Mouse (Mus musculus): ENCODE data around the gene 4930524J08Rik. TPM values are rescaled to one million over a fixed set of nuclear protein-coding genes. Genes with fewer than 3 reads are reported as not detected.

Gene 4930524J08Rik
- polyA plus RNA-seq, 1 experiment from 2014 or later: 3.4 TPM

GRCm38 (mm10) chr5:99975061-99975460 lies 3.8 kb upstream of the 4930524J08Rik start:
- WGBS: 54% methylated on average over 4 of the region's 4 CpGs
- no peaks in the 10 kb centered on the region for H3K9me3 ChIP-seq (replicated peaks)
- no peak for ATAC-seq
- no peaks in the 10 kb centered on the region for H3K27me3 ChIP-seq
- H3K27ac ChIP-seq: no peak overlapping the region
- H3K4me2 ChIP-seq: peak overlapping the region; percentile 87
- H3K4me3 ChIP-seq: peak overlapping the region; percentile 19
- peaks cover 48% of the 10 kb centered on the region for H3K4me1 ChIP-seq
- peaks cover 17% of the 10 kb centered on the region for H3K36me3 ChIP-seq (ENCODE audit: poor library complexity, severe bottlenecking)
- H3K9ac ChIP-seq: no peak overlapping the region

DNA sequence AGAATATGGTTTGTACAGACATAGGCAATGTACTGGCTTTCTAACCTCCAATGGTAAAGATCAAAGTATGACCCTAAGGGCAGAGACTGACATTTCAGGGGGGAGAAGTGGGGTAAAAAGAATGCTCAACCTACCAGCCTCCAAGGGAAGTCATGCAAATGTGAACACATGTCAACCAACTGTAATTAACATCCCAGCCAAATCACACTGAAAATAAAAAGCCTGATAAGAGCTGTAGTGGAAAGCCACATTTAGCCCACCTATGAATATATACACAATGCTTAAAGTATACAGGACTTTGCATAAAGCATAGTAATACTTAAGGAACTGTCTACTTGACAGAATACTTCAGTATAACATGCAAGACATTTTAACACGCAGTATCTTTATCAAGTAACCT lies 3.1 kb upstream of the 4930524J08Rik start:
- 73% methylated on average over 1 of the region's 1 CpGs for WGBS

DNA sequence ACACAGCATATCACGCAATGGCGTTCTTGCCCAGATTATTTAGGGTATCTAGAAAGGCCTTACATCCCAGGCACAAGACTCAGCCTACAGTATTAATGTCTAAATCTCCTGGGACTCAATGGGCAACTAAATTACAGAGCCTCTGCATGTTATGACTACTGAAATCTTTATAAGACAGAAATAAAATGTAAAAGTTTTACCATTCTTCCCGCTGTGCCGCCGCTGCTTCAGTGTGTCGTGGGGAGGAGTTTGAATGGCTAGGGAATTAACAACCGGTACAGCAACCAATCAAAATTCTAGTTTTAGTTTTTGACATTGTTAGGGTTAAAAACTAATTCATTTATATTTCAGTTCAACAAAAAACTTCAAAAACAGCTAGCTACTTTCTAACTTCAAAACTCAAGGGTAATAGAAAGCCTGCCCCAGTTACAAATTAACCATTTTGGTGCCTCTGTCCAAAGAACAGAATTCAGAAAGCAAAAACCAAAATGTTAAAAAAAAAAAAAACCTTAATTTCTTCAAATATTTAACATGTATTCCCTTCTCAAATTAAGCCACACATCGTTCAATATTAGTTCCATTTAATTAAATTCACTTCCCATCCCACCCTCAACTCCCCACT lies 2.4 kb upstream of the 4930524J08Rik start:
- Histone ChIP-seq H3K9ac (peak overlapping the region; percentile 99), H3K4me3 (peak overlapping the region; percentile 95), H3K36me3 (ENCODE audit: poor library complexity, severe bottlenecking) (peaks cover 9% of the 10 kb centered on the region; the same call in 1 of the 2 replicates), H3K4me2 (peak overlapping the region; percentile 87), H3K27ac (no peak overlapping the region), H3K27me3 (no peaks in the 10 kb centered on the region), H3K4me1 (peaks cover 48% of the 10 kb centered on the region), H3K9me3 (replicated peaks) (no peaks in the 10 kb centered on the region)
- no peak for ATAC-seq
- 7% methylated on average over 8 of the region's 8 CpGs for WGBS

More for the DNA sequence above, 3.1 kb upstream of the 4930524J08Rik start:
- H3K27me3 ChIP-seq: no peaks in the 10 kb centered on the region
- H3K4me2 ChIP-seq: peak overlapping the region; percentile 87
- H3K36me3 ChIP-seq (ENCODE audit: poor library complexity, severe bottlenecking): peaks cover 11% of the 10 kb centered on the region
- peak overlapping the region; percentile 95 for H3K4me3 ChIP-seq
- no peak for ATAC-seq
- H3K9me3 ChIP-seq (replicated peaks): no peaks in the 10 kb centered on the region
- peaks cover 48% of the 10 kb centered on the region for H3K4me1 ChIP-seq
- no peak overlapping the region for H3K27ac ChIP-seq
- H3K9ac ChIP-seq: no peak overlapping the region

DNA sequence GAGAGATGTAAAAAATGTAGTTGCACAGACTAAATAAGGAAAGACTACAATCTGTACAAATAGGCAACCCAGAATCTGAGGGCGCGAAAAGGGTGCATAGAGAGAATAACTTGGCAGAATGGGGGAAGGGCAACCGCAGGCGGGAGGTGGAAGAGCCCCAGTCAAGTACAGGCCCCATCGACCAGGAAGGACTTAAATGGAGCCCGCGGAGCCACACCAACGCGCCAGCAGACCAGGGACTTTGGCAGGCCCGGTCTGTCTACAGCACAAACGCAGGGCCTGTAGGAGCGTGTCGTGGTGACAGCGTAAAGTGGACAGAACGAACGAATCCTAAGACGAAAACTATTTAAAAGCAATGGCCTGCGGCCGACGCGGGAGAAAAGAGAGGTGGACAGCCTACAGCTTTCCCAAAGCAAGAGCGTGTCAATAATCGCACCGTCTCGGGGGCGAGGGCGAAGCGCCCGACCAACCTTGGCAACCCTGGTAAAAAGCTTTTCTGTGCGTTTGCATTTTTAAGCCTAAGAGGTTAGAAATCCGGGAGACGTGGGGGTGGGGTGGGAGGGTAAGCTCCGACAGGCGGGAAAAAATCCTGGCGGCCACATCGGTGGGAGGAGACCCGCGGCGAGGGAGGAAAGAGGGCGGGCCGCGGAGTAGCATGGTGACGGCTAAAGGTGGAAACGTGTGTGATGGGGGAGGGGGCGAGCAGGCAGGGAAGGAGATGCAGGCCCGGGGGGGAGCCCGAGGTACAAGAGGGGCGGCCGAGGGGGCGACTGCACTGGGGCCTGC lies 1.2 kb upstream of the 4930524J08Rik start:
- peak; percentile 58 for ATAC-seq
- under 1% methylated on average over 46 of the region's 50 CpGs for WGBS
- no peaks in the 10 kb centered on the region for H3K27me3 ChIP-seq

GRCm38 (mm10) chr5:99983452-99984061 lies 4.7 kb downstream of the 4930524J08Rik start:
- Histone ChIP-seq H3K9me3 (replicated peaks) (no peaks in the 10 kb centered on the region), H3K9ac (no peak overlapping the region), H3K4me3 (no peak overlapping the region), H3K4me2 (no peak overlapping the region), H3K27me3 (no peaks in the 10 kb centered on the region), H3K4me1 (peaks cover 4% of the 10 kb centered on the region; the same call in 1 of the 2 replicates), H3K36me3 (ENCODE audit: poor library complexity, severe bottlenecking) (no peaks in the 10 kb centered on the region), H3K27ac (no peak overlapping the region)
- no peak for ATAC-seq
- 94% methylated on average over 9 of the region's 9 CpGs for WGBS

More for the DNA sequence above, 1.2 kb upstream of the 4930524J08Rik start:
- Histone ChIP-seq H3K4me2 (peak overlapping the region; percentile 87), H3K9me3 (replicated peaks) (no peaks in the 10 kb centered on the region), H3K4me3 (peak overlapping the region; percentile 95), H3K27ac (peak overlapping the region; percentile 99), H3K9ac (peak overlapping the region; percentile 99), H3K4me1 (peaks cover 45% of the 10 kb centered on the region), H3K36me3 (ENCODE audit: poor library complexity, severe bottlenecking) (peaks cover 9% of the 10 kb centered on the region; the same call in 1 of the 2 replicates)

GRCm38 (mm10) chr5:99994166-99994565 lies 15.3 kb downstream of the 4930524J08Rik start:
- Histone ChIP-seq H3K4me2 (no peak overlapping the region), H3K9me3 (replicated peaks) (no peaks in the 10 kb centered on the region; the same call in 1 of the 2 replicates), H3K4me3 (no peak overlapping the region), H3K9ac (no peak overlapping the region), H3K4me1 (no peaks in the 10 kb centered on the region), H3K27me3 (no peaks in the 10 kb centered on the region), H3K36me3 (ENCODE audit: poor library complexity, severe bottlenecking) (no peaks in the 10 kb centered on the region), H3K27ac (no peak overlapping the region)
- 85% methylated on average over 3 of the region's 3 CpGs for WGBS
- ATAC-seq: no peak

- Histone ChIP-seq H3K27ac (no peak overlapping the region), H3K27me3 (no peaks in the 10 kb centered on the region), H3K9me3 (replicated peaks) (no peaks in the 10 kb centered on the region; the same call in 1 of the 2 replicates), H3K36me3 (ENCODE audit: poor library complexity, severe bottlenecking) (no peaks in the 10 kb centered on the region), H3K9ac (no peak overlapping the region), H3K4me1 (no peaks in the 10 kb centered on the region), H3K4me2 (no peak overlapping the region), H3K4me3 (no peak overlapping the region)
- 94% methylated on average over 3 of the region's 3 CpGs for WGBS
- ATAC-seq: no peak
These were observed 15.8 kb downstream of the 4930524J08Rik start for GRCm38 (mm10) chr5:99994680-99995079.

DNA sequence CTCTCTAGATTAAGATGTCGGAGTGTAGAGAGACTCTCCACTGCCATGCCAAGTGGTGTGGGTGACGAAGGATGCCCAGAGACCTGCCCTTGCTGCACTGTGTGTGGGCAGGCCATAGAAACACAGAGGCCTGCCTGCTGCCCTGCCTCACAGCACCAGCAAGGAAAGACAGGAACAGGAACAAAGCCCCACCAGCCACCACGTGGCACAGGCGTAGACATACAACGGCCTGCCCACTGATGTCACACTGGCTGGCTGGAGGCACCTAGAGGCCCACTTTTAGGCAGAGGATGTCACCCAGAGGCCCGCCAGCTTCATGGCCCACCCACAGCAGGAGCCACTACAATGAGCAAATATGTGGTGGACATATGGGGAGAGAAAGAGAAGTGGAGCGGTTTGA lies 21.2 kb downstream of the 4930524J08Rik start:
- Histone ChIP-seq H3K27ac (no peak overlapping the region), H3K9ac (no peak overlapping the region), H3K9me3 (replicated peaks) (no peaks in the 10 kb centered on the region; the same call in 1 of the 2 replicates), H3K36me3 (ENCODE audit: poor library complexity, severe bottlenecking) (no peaks in the 10 kb centered on the region), H3K4me1 (no peaks in the 10 kb centered on the region), H3K4me2 (no peak overlapping the region), H3K27me3 (no peaks in the 10 kb centered on the region), H3K4me3 (no peak overlapping the region)
- ATAC-seq: no peak
- 83% methylated on average over 7 of the region's 7 CpGs for WGBS

GRCm38 (mm10) chr5:100000500-100000899 lies 21.6 kb downstream of the 4930524J08Rik start:
- no peak for ATAC-seq
- Histone ChIP-seq H3K27ac (no peak overlapping the region), H3K9me3 (replicated peaks) (no peaks in the 10 kb centered on the region; the same call in 1 of the 2 replicates), H3K27me3 (no peaks in the 10 kb centered on the region), H3K4me2 (no peak overlapping the region), H3K4me1 (no peaks in the 10 kb centered on the region), H3K4me3 (no peak overlapping the region), H3K9ac (no peak overlapping the region), H3K36me3 (ENCODE audit: poor library complexity, severe bottlenecking) (no peaks in the 10 kb centered on the region)
- 37% methylated on average over 6 of the region's 8 CpGs for WGBS

DNA sequence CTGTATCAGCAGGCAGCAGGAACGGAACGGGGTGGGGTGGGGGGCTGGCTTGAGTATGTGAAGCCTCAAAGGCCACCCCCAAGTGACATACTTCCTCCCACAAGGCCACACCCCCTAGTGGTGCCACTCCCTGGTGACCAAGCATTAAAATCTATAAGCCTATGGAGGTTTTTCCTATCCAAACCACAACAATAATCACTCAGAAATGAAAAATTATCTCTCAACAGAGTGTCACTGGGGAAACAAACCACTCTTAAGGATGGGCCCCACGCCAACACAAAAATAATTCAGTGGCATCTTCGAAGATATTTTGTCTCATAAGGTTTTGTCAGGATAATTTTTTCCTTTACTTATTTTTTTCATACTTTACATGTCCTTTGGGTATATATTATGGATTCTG lies 25.0 kb downstream of the 4930524J08Rik start:
- Histone ChIP-seq H3K4me2 (no peak overlapping the region), H3K9ac (no peak overlapping the region), H3K27ac (no peak overlapping the region), H3K9me3 (replicated peaks) (no peaks in the 10 kb centered on the region), H3K27me3 (no peaks in the 10 kb centered on the region), H3K4me3 (no peak overlapping the region), H3K4me1 (no peaks in the 10 kb centered on the region), H3K36me3 (ENCODE audit: poor library complexity, severe bottlenecking) (no peaks in the 10 kb centered on the region)
- 92% methylated on average over 4 of the region's 4 CpGs for WGBS
- no peak for ATAC-seq

- H3K4me2 ChIP-seq: no peak overlapping the region
- H3K27me3 ChIP-seq: no peaks in the 10 kb centered on the region
- no peaks in the 10 kb centered on the region for H3K4me1 ChIP-seq
- ATAC-seq: no peak
- WGBS: 70% methylated on average over 3 of the region's 3 CpGs
- H3K9ac ChIP-seq: no peak overlapping the region
- H3K36me3 ChIP-seq (ENCODE audit: poor library complexity, severe bottlenecking): no peaks in the 10 kb centered on the region
- H3K4me3 ChIP-seq: no peak overlapping the region
- no peak overlapping the region for H3K27ac ChIP-seq
- no peaks in the 10 kb centered on the region for H3K9me3 ChIP-seq (replicated peaks)
These were observed 26.6 kb downstream of the 4930524J08Rik start for GRCm38 (mm10) chr5:100005431-100005830.

DNA sequence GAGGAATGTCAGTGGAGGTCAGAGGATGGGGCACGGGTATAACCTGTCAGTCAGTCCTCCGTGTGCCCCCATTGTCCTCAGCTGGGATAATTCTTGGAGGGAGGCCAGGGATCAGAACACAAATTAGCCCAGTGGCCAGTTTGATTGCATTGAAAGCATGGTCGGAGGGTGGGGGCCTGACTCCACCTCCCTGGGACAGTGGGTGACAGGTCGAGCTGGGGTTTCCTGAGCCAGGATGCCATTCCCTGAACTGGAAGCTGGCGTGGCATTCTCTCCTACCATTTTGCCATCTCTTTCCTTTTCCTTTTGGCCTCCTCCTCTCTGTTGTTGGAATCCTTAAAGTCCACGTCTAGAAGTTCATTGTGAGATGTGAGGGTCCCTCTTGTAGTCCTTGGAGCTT lies 27.0 kb downstream of the 4930524J08Rik start:
- 78% methylated on average over 6 of the region's 6 CpGs for WGBS

More for the DNA sequence above, 27.0 kb downstream of the 4930524J08Rik start:
- no peaks in the 10 kb centered on the region for H3K36me3 ChIP-seq (ENCODE audit: poor library complexity, severe bottlenecking)
- no peak overlapping the region for H3K4me2 ChIP-seq
- no peak overlapping the region for H3K9ac ChIP-seq
- no peaks in the 10 kb centered on the region for H3K27me3 ChIP-seq
- no peak for ATAC-seq
- H3K9me3 ChIP-seq (replicated peaks): no peaks in the 10 kb centered on the region
- no peaks in the 10 kb centered on the region for H3K4me1 ChIP-seq
- H3K27ac ChIP-seq: no peak overlapping the region
- no peak overlapping the region for H3K4me3 ChIP-seq

Data from forebrain, embryonic 13.5 days (tissue).